Mouse (Mus musculus): Measurements from ENCODE around the gene Stab2.

Stab2 gene

DNA sequence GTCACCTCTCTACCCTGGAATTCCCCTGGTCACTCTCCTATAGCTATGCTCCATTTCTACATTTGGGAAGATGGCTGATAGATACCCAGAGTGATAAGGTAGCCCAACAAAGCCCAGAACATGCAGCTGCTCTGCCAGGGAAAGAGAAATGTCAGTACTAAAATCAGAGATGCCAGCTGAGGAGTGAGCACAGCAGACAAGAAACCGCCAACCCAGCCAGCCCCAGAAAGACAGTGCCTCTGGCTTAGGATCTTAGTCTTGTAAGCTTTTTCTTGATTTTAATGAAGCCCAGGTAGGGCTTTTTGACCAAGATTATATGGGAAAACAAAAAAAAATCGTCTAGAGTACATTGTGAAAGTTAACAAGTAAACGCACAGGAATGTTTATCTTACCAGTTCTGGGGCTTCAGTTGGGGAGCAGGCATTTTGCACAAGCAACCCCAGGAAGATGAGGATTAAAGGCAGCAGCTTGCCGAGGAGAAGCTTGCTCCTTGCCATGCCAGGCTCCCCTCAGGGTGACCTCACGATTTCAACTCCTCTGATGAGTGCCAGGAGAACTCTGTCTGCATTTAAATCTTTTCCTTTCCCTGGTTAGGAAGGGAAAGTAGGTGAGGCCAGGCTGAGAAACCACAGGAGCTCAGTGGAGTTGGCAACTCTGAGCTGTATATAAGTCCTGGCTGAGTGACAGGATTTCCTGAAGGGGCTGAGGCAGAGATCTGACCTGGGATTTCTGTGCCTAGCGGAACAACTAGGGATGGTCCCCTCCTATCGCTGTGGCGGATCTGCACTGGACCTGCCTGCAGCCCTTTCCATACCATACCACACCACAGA is at the start of gene Stab2:
TSS of gene Stab2 (minus strand) at position 641 of the 830 bp plus-strand sequence.
- no peak for DNase-seq (ENCODE audit: low read depth, low spot score)

DNA sequence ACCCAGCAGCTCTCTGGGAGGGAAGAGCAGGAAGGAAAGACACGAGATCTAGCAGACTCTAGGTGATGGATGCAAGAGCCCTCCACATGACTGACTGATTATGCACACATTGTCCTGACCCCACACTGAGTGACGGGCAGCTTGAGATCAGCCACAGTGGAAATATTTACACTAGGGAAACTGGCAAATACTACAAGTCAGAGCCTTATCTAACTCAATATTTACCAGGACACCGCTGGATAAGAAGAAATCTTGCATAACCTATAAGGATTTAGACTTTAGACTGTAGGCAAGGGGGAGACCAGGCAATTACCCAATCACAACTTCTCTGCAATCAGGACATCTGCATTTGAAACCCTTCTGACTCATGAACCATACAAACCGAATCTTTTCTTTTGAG is 43.9 kb upstream of the Stab2 start:
- DNase-seq (ENCODE audit: low read depth, low spot score) = no peak

DNA sequence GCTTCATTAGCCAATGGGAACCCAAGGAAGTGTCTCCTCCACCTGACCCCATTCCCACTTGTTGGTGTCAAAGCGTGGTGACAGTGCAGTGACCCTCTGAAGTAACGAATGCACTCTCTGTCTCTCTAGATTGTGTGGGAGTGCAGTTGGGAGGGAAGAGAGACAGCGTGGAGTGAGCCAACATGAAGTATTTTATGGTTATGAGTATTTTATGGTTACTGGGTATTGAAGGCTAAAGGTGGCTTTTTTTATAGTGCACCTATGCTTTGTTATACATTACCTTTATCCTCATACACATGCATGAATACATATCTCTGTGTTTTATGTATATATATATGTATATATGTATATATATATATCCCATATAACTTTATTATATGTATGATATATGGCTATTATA is 41.4 kb upstream of the Stab2 start:
- DNase-seq (ENCODE audit: low read depth, low spot score) = no peak

DNA sequence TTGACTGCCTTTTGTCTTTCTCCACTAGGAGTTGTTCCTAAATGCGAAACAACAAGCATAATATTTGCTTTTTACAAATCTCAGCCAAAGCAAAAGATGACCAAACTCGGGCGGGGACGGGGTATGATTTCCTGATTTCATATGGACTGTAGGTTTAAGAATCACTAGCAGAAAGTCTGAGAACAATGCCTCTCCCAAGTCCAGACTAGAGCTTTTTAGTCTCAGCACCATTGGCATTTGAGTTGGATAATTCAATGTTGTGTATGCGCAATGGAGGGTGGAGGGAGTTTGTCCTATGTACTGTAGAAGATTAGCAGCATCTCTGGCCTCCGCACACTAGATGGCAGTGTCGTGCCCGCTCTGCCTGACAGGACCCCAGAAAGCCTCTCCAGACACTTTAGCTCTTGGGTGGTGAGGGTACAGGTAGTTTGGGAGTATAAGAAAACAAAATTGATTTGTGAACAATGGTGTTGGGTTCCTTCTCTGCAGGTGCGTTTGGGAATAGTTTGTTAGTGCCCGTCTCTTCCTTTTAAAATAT is 39.2 kb upstream of the Stab2 start:
- DNase-seq (ENCODE audit: low read depth, low spot score) = no peak

DNA sequence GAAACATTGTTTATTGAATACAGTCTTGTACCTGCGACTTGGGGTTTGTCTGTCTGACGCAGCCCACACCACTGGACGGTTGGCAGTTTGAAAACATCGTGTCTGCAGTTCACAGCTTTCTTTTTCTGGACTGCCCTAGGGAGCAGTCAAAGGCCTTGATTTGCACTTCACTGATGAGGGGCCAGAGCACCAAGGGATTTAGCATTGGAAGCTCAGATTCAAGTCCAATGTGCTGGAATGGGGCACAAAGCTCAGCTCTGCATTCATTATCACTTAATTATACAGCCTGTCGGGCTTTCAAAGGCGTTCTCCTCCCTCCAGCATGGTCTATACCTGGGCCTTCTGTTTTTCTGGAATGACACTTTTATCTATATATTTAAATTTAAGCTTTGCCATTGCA is 38.6 kb upstream of the Stab2 start:
- DNase-seq (ENCODE audit: low read depth, low spot score) = no peak

DNA sequence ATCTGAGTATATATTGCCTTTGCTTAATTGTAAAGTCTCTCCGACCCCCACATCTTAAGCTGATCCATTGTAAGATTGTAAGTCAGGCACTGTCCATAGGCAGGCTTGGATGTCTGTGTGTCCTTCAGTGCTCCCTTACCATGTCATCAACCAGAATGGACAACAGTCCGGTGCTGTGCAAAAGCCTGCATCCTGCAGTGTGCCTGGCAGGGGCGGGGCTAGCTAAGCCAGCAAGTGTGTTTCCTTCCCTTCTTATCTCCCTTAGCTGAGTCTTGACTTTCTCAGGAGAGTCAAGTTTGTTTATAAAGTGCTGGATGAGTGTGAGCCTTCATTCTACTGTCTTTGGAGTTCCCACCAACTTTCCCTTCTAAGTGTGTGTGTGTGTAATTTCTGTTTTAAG is 37.4 kb upstream of the Stab2 start:
- no peak for DNase-seq (ENCODE audit: low read depth, low spot score)

DNA sequence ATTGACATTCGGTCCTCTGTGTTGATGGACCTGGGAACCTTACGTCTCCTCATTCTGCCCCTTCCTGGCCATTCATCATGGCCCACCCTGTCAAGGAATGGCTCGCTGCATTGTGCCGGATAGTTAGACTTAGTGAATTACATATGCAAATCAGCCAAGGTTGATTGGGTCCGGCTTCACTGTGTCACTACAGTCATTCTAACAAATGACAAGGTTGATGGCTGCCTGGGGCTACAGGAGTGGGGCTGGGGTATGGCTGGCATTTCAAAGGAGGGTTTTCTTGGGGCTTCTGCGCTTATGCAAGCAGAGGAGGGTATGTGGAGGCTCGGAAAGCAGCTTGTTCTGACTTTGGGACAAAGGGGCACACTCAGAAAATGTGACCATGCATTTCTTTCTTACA is 33.4 kb upstream of the Stab2 start:
- no peak for DNase-seq (ENCODE audit: low read depth, low spot score)

DNA sequence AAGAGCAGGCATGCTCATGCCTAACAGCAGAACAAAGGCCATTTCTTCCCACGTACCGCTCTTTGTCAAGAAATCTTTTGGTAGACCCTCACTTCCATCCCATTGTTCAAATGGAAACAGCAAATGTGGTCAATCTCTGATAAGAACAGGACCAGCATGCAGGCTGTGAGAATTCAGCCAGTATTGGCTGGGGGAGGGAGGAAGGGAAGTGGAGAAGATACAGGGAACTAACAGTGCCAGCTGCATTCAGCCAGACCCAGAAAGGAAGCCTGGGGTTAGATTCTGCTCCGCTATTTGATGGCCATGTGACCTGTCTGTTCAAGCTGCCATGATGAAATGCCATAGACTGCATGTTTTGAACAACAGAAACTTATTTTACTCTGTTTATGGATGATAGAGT is 32.0 kb upstream of the Stab2 start:
- no peak for DNase-seq (ENCODE audit: low read depth, low spot score)

DNA sequence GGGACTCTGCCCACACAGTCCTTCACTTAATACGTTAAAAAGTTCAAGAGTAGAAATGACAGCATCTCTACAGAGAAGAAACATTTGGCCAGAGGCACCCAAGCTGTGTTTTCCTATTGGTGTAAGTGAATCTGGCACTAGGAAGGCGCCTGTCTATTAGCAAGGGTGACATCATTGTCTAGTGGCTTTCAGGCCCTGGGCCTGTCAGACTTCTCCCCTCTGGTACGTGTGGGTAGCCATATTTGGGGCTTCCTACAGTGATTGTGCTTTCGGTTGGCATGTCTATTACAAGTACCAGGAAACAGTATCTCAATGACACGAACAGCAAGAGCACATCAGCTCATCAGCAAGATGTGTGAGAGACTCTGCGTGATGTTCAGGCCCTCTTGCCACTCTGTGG is 31.5 kb upstream of the Stab2 start:
- no peak for DNase-seq (ENCODE audit: low read depth, low spot score)

DNA sequence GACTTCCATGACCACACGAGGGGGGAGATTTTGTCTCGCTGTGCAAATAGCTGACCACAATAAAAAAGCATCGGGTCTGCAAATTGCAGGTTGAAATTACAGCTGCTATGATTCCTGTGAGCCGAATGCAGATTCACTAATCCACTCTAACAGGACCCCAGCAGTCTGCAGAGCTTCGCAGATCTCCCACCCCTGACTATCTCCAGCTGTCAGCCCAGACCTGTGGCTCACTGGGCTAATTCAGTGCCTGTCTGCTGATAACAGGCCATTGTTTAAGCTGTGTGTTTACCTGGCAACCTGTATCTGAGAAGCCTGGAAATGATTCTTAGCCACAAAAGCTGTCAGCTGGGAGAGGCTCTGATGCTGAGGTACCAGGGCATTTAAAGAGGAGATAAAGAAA is 29.2 kb upstream of the Stab2 start:
- no peak for DNase-seq (ENCODE audit: low read depth, low spot score)

DNA sequence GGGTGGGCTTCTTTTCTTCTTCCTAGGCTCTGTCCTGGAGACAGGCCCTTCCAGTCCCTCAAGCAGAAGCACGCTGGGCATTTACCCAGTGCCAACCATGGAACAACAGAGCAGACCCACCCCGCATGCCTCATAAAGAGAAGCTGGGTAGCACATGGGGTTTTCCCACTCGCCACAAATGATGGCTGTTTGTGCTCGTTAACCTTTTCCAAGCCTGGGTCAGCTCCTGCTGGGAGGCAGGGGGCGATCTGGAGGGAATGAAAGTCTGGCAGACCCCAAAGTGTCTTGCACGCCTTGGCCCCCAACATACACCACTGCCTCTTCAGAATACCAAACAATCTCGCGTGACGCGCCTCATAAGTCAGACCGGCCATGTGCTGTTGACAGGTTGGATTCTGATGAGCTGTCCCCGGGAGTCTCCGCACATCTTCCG is 28.5 kb upstream of the Stab2 start:
- DNase-seq (ENCODE audit: low read depth, low spot score) = no peak

DNA sequence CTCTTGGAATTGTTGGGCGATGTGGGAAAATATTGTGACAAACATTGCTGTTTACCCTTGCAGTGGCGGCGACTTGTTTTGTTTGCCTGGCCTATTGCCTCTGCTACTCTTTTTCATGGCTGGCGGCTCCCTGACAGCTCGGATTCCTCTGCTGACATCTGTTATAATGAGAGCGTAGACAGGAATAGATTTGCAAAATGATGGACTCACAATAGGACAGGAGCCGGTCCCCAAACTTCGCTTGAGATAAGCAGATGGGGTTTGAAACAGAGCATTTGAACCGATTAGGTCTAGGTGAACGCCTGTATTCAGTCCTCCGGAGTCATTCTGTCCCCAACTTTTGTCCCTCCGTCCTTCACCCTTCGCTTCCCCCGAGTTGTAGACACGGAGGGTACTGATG is 28.0 kb upstream of the Stab2 start:
- DNase-seq (ENCODE audit: low read depth, low spot score) = no peak

DNA sequence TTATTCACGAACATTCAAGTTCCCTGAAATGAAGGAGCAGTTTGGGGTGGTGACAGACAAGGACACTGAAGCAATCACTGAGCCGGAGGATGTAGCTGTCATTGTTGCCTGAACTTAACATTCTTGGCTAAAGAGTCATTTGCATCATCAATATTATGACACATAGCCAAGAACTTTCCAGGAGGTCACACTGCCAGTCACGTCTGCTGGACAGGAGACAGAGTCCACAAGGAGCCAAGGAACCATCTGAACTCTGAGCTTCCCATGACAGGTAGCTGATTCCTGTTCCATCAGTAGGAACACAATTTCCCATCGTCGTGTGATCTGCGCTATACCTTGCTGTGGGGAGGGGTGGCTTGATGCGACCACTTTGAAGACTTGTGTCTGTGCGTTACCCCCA is 24.9 kb upstream of the Stab2 start:
- no peak for DNase-seq (ENCODE audit: low read depth, low spot score)

DNA sequence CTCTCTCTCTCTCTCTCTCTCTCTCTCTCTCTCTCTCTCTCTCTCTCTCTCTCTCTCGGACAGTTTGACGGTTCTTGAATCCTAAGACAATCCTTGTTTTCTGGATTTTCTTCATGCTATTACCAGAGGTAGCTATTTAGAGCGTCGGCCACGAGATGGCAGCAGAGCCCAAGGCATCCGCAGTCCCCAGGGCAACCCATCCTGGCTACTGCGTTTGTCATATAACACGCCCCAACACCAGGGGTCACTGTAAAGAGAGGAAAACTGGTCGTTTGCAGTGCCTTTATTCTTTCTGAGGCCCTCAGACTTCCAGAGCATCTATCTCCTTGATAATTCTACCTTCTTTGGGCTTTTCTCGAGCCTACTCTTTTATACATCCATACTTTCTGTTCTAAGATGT is 17.1 kb upstream of the Stab2 start:
- DNase-seq (ENCODE audit: low read depth, low spot score) = peak; percentile 71

DNA sequence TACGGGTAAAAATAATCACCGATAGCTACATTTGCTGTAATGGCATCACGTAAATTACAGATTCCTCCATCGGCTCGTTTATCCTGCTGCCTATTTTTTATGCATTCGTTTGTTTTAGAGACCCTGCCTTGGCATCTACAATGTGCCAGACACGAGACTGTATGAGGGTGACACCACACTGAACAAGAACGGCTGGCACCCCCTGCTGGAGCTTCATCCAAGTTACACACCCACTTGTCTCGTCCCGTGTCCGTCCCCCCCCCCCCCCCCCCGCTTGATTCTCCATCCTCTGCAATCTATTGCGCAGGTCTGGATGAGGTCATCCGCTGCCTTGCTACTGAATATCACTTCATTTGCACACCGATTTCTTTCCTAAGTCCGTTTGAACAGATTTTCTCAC is 12.9 kb upstream of the Stab2 start:
- DNase-seq (ENCODE audit: low read depth, low spot score) = peak; percentile 43

DNA sequence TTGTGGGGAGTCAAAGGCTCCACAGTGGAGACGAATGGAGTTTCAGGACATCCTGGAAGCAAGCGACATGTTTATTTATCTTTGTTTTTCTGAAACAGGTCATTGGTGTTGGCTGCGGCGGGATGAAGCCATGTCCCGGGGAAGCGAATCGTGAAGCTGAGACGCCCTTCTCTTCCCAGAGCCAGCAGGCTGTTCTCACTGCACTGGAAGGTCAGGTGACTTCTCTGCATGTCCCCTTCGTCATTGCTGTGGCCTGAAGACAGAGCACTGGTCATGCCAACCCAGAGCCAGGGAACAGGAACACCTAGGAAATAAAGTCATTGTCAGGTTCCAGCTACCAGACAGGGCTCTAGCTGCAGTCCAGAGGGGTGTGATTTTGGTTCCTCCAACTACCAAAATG is 11.1 kb upstream of the Stab2 start:
- DNase-seq (ENCODE audit: low read depth, low spot score) = no peak

DNA sequence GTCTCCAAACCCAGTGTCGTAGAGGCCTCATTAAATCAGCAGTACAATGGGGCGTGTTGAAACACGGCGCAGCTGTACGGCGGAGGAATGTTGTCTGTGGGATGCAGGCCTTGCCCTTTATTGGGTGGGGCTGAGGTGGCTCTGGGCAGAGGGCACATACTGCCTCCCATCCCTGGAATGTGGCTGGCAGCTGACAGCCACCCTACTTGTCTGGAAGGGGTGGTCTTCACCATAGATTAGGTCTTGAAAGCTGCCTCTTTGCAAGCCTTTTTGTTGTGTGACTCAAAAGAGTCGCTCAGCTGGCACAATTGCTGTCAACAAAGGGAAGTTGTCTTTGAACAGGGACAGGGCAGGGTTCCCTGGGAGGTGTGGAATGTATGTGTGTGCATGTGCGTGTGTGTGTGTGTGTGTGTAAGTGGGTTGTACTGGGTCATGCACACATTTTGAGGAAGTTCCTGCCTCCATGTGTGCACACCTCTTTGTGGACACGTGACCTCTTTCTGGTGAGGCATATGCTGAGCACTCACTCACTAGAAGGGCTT is 8.4 kb upstream of the Stab2 start:
- DNase-seq (ENCODE audit: low read depth, low spot score) = no peak

DNA sequence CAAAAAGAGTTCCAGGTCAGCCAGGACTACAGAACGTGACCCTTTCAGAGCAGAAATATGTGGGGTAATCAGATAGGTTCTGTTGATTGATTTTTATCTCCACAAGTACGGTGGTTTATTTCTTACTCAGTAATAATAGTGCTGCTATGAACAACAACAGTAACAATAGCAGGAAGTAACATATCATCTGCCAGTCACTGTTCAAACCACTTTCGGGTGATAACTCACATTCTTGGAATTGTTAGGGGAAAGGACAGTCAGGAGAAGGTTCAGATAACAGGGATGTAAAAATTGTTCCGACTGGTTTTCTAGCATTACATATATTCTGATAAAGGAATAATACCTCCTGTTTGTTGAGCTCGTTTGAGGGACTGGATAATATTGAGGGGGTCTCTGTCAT is 7.6 kb upstream of the Stab2 start:
- DNase-seq (ENCODE audit: low read depth, low spot score) = no peak

DNA sequence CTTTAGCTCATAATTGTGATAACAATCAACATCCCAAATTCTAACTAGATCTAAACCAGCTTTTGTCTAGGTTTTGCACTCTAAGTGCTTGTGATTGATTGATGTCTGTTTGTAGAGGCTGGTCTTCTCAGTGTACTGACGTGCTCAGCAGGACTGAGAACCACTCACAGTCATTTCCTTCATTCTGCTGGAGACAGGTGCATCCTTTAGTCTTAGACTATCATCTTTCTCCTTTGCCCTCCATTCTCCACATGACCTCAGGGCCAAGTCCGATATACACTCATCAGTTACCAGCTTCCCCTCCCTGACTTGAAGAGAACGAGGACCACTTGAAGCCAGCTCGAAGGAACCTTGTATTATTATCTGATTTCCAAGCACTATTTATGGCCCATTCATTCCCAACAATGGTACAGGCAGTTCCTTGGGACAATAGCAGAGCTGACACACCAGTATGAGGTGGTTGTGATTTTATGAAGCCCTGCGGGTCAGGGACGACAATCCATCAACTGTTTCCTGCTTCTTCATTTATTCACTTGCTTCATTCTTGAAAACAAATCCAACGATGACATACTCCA is 6.7 kb upstream of the Stab2 start:
- no peak for DNase-seq (ENCODE audit: low read depth, low spot score)

DNA sequence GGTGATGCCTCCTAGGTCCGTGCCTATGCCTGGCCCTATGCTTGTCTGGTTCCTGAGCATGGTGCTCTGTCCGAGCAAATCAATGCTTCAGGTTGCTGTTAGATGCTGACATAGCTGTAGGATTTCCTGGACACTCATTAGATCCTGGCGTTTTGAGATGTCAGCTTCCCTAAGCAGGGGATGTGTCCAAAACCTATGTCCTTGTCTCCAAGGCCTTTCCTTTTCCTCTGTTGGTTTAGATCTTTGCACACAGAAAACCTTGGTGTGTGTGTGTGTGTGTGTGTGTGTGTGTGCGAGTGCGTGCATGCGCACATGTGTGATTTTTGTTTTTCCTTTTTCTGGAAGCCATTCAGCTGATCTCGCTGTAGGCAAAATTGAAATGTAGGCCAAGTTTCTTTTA is 4.3 kb upstream of the Stab2 start:
- no peak for DNase-seq (ENCODE audit: low read depth, low spot score)

DNA sequence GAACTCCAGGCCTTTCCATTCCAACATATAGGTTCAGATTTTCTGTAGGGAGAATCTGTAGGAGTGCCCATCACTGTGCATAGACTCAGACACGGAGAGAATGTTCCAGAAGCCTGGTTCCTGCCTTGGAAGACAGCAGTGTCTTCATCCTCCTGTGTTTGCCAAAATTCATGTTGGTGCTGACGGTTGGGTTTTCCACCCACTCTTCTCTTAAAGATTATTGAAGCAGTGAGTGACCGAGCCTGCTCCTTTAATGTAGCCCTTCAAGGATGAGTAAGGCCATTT is 332 bp upstream of the Stab2 start:
- no peak for DNase-seq (ENCODE audit: low read depth, low spot score)

DNA sequence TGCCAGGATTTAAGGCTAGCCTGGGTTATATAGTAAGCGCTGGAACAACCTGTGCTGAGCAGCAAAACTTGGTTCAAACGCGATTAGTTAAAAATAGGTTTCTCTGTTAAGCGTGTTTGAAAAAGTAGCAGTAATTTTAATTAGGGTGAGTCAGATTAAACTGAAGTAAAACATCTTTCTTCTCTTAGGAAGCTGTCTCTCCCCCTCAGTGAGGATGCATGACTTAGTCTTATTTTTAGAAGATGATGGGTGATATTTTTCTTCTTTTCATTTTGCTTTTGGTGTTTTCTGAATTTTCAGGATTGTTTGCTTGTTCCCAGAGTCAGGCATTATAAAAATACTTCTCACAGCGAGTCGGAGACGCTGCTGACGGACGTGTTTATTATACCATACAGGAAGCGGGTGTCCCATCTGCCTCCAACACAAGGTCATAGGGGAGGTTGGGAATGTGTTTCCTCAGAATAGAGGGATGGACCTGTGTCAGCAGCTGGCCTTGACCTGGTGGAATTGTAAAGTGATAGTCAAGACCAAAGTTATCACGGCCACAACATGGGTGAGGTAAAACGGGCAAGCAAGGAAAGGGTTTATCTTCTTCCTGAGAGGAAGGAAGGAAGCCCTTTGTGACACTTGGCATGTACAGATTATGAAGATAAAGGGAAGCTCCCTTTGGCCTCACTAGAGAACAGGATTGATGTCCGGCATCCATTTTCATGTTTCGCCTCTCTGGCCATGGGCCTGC is 15.4 kb downstream of the Stab2 start:
- DNase-seq (ENCODE audit: low read depth, low spot score) = no peak

DNA sequence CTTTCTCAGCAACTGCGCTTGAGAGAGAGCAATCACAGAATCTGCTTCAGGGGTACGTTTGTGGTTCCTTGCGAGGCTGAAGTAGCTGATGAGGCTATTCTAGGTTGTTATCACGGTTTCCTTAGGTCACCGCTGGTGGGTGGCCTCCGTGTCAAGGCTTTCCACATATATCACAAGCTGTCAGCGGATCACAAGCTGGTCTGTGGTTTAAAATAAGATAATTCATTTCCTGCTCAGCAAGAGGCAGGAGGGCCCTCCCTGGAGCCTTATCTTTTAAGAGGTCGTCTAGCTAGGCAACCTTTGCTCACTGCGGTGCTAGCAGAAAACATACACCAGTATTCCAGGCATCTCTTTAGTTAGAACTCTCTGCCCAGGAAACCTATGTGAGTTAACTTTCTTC is 17.2 kb downstream of the Stab2 start:
- no peak for DNase-seq (ENCODE audit: low read depth, low spot score)
